Mouse (Mus musculus): Measurements from ENCODE around the gene Krtap3-3. TPM values are rescaled to one million over a fixed set of nuclear protein-coding genes. Genes with fewer than 3 reads are reported as not detected.

Krtap3-3 gene
- polyA plus RNA-seq, 1 experiment, result not detected

- H3K27me3 ChIP-seq (ENCODE audit: control insufficient read depth, insufficient read depth, insufficient read length), result no peaks in the 10 kb centered on the region
- H3K79me2 ChIP-seq (ENCODE audit: control insufficient read depth, insufficient read depth), result no peaks in the 10 kb centered on the region
- no peak overlapping the region for H3ac ChIP-seq (ENCODE audit: control insufficient read depth, insufficient read length, low read depth)
- H3K79me3 ChIP-seq (ENCODE audit: low read depth), result no peaks in the 10 kb centered on the region
- TF ChIP-seq MYOD1 (IDR thresholded peaks at IDR 0.05; ENCODE audit: control insufficient read depth, insufficient read length, low read depth) (no peak), MYOG (IDR thresholded peaks at IDR 0.05; ENCODE audit: control insufficient read depth, extremely low read depth, insufficient read length) (no peak), FOSL1 (IDR thresholded peaks at IDR 0.05; ENCODE audit: insufficient read depth, low read length, poor library complexity, severe bottlenecking) (no peak), CTCF (IDR thresholded peaks at IDR 0.05; ENCODE audit: control insufficient read depth, insufficient read depth, insufficient read length) (no peak), CEBPB (IDR thresholded peaks at IDR 0.05; ENCODE audit: low read depth) (no peak), USF1 (IDR thresholded peaks at IDR 0.05; ENCODE audit: low read depth) (no peak), MAX (IDR thresholded peaks at IDR 0.05) (no peak)
- no peak overlapping the region for H3K4me3 ChIP-seq (ENCODE audit: insufficient read depth, poor library complexity, severe bottlenecking)
- no peaks in the 10 kb centered on the region for H3K36me3 ChIP-seq (ENCODE audit: control insufficient read depth, insufficient read depth)
Observed at GRCm38 (mm10) chr11:99557976-99558745, 7.5 kb upstream of the Krtap3-3 start.

GRCm38 (mm10) chr11:99556753-99557152 lies 6.1 kb upstream of the Krtap3-3 start, which contains the start of gene Krtap3-2:
Krtap3-2 (minus strand) TSS chr11:99556853.
- Histone ChIP-seq H3ac (ENCODE audit: control insufficient read depth, insufficient read length, low read depth) (no peak within 1 kb of the TSS), H3K79me2 (ENCODE audit: control insufficient read depth, insufficient read depth) (no peaks in the 10 kb centered on the region), H3K79me3 (ENCODE audit: low read depth) (no peaks in the 10 kb centered on the region), H3K27me3 (ENCODE audit: control insufficient read depth, insufficient read depth, insufficient read length) (no peaks in the 10 kb centered on the region), H3K4me3 (ENCODE audit: insufficient read depth, poor library complexity, severe bottlenecking) (no peak within 1 kb of the TSS), H3K36me3 (ENCODE audit: control insufficient read depth, insufficient read depth) (no peaks in the 10 kb centered on the region)
- no peak for TF ChIP-seq CEBPB (IDR thresholded peaks at IDR 0.05; ENCODE audit: low read depth)
- TF ChIP-seq FOSL1 (IDR thresholded peaks at IDR 0.05; ENCODE audit: insufficient read depth, low read length, poor library complexity, severe bottlenecking), result no peak
- TF ChIP-seq MAX (IDR thresholded peaks at IDR 0.05), result no peak
- TF ChIP-seq CTCF (IDR thresholded peaks at IDR 0.05; ENCODE audit: control insufficient read depth, insufficient read depth, insufficient read length), result no peak
- TF ChIP-seq MYOG (IDR thresholded peaks at IDR 0.05; ENCODE audit: control insufficient read depth, extremely low read depth, insufficient read length), result no peak
- TF ChIP-seq USF1 (IDR thresholded peaks at IDR 0.05; ENCODE audit: low read depth), result no peak
- TF ChIP-seq MYOD1 (IDR thresholded peaks at IDR 0.05; ENCODE audit: control insufficient read depth, insufficient read length, low read depth), result no peak

- Histone ChIP-seq H3K4me3 (ENCODE audit: insufficient read depth, poor library complexity, severe bottlenecking) (no peak overlapping the region), H3K79me2 (ENCODE audit: control insufficient read depth, insufficient read depth) (no peaks in the 10 kb centered on the region), H3ac (ENCODE audit: control insufficient read depth, insufficient read length, low read depth) (no peak overlapping the region), H3K27me3 (ENCODE audit: control insufficient read depth, insufficient read depth, insufficient read length) (no peaks in the 10 kb centered on the region), H3K79me3 (ENCODE audit: low read depth) (no peaks in the 10 kb centered on the region), H3K36me3 (ENCODE audit: control insufficient read depth, insufficient read depth) (no peaks in the 10 kb centered on the region)
- TF ChIP-seq MAX (IDR thresholded peaks at IDR 0.05) (no peak), USF1 (IDR thresholded peaks at IDR 0.05; ENCODE audit: low read depth) (no peak), MYOG (IDR thresholded peaks at IDR 0.05; ENCODE audit: control insufficient read depth, extremely low read depth, insufficient read length) (no peak), CTCF (IDR thresholded peaks at IDR 0.05; ENCODE audit: control insufficient read depth, insufficient read depth, insufficient read length) (no peak), CEBPB (IDR thresholded peaks at IDR 0.05; ENCODE audit: low read depth) (no peak), FOSL1 (IDR thresholded peaks at IDR 0.05; ENCODE audit: insufficient read depth, low read length, poor library complexity, severe bottlenecking) (no peak), MYOD1 (IDR thresholded peaks at IDR 0.05; ENCODE audit: control insufficient read depth, insufficient read length, low read depth) (no peak)
Observed at GRCm38 (mm10) chr11:99556195-99556594, 5.5 kb upstream of the Krtap3-3 start.

GRCm38 (mm10) chr11:99547892-99548291 lies 2.8 kb downstream of the Krtap3-3 start:
- no peak overlapping the region for H3K4me3 ChIP-seq (ENCODE audit: insufficient read depth, poor library complexity, severe bottlenecking)
- no peaks in the 10 kb centered on the region for H3K79me2 ChIP-seq (ENCODE audit: control insufficient read depth, insufficient read depth)
- no peaks in the 10 kb centered on the region for H3K79me3 ChIP-seq (ENCODE audit: low read depth)
- H3K27me3 ChIP-seq (ENCODE audit: control insufficient read depth, insufficient read depth, insufficient read length), result no peaks in the 10 kb centered on the region
- no peaks in the 10 kb centered on the region for H3K36me3 ChIP-seq (ENCODE audit: control insufficient read depth, insufficient read depth)
- no peak for TF ChIP-seq MAX (IDR thresholded peaks at IDR 0.05)
- H3ac ChIP-seq (ENCODE audit: control insufficient read depth, insufficient read length, low read depth), result no peak overlapping the region

GRCm38 (mm10) chr11:99539721-99540120 lies 10.9 kb downstream of the Krtap3-3 start:
- no peaks in the 10 kb centered on the region for H3K36me3 ChIP-seq (ENCODE audit: control insufficient read depth, insufficient read depth)
- no peak for TF ChIP-seq MYOD1 (IDR thresholded peaks at IDR 0.05; ENCODE audit: control insufficient read depth, insufficient read length, low read depth)
- no peak for TF ChIP-seq USF1 (IDR thresholded peaks at IDR 0.05; ENCODE audit: low read depth)
- no peak for TF ChIP-seq CTCF (IDR thresholded peaks at IDR 0.05; ENCODE audit: control insufficient read depth, insufficient read depth, insufficient read length)
- TF ChIP-seq FOSL1 (IDR thresholded peaks at IDR 0.05; ENCODE audit: insufficient read depth, low read length, poor library complexity, severe bottlenecking), result no peak
- TF ChIP-seq MAX (IDR thresholded peaks at IDR 0.05), result no peak
- no peak for TF ChIP-seq CEBPB (IDR thresholded peaks at IDR 0.05; ENCODE audit: low read depth)
- no peak for TF ChIP-seq MYOG (IDR thresholded peaks at IDR 0.05; ENCODE audit: control insufficient read depth, extremely low read depth, insufficient read length)

More at GRCm38 (mm10) chr11:99539721-99540120, 10.9 kb downstream of the Krtap3-3 start:
- Histone ChIP-seq H3ac (ENCODE audit: control insufficient read depth, insufficient read length, low read depth) (no peak overlapping the region), H3K27me3 (ENCODE audit: control insufficient read depth, insufficient read depth, insufficient read length) (no peaks in the 10 kb centered on the region), H3K79me2 (ENCODE audit: control insufficient read depth, insufficient read depth) (no peaks in the 10 kb centered on the region), H3K79me3 (ENCODE audit: low read depth) (no peaks in the 10 kb centered on the region), H3K4me3 (ENCODE audit: insufficient read depth, poor library complexity, severe bottlenecking) (no peak overlapping the region)

All from C2C12 (cell line).